Mouse (Mus musculus) megakaryocyte progenitor cell, adult 5-6 weeks (primary cell): ENCODE results near the gene Aamp. TPM values are rescaled to one million over a fixed set of nuclear protein-coding genes. Genes with fewer than 3 reads are reported as not detected.
A peak's percentile ranks its signal among the peaks of the same experiment; 100 is the strongest.

Source experiments
- ATAC-seq: replicated peaks from 2 replicates; pipeline ENCODE4 v1.8.0; 2016; ENCODE audit warnings: mild to moderate bottlenecking, moderate TSS enrichment, inconsistent platforms; ENCODE audit not compliant: poor library complexity
- total RNA-seq, 2 experiments: library from RNA; stranded (forward) in 1 of 2; stranded (reverse) in 1 of 2; fragments of 157-497, 149-512 nt in 1 of 2; fragments of 200-1000 nt in 1 of 2; gene quantifications; 2 replicates each; pipeline versions ENCODE4 v1.2.3 to v1.2.4; 2015 to 2017

Aamp gene
- total RNA-seq, 2 experiments from 2014 or later: 49.7 to 98.1 TPM

GRCm38 (mm10) chr1:74302229-74302628 lies 17.7 kb upstream of the Aamp start:
- ATAC-seq: no peak

GRCm38 (mm10) chr1:74300347-74301110 lies 16.0 kb upstream of the Aamp start:
- ATAC-seq: no peak

- no peak for ATAC-seq
Observed at GRCm38 (mm10) chr1:74298996-74299395, 14.5 kb upstream of the Aamp start.

GRCm38 (mm10) chr1:74298157-74298750 lies 13.7 kb upstream of the Aamp start:
- ATAC-seq: no peak

GRCm38 (mm10) chr1:74297269-74297668 lies 12.7 kb upstream of the Aamp start:
- ATAC-seq: no peak

GRCm38 (mm10) chr1:74296477-74296876 lies 11.9 kb upstream of the Aamp start:
- ATAC-seq: no peak

GRCm38 (mm10) chr1:74295456-74296171 lies 11.1 kb upstream of the Aamp start:
- peak; percentile 94 for ATAC-seq

GRCm38 (mm10) chr1:74294733-74295455 lies 10.4 kb upstream of the Aamp start:
- ATAC-seq: no peak; the same call in 1 of the 2 replicates

- no peak for ATAC-seq
Observed at GRCm38 (mm10) chr1:74294090-74294643, 9.6 kb upstream of the Aamp start.

GRCm38 (mm10) chr1:74293306-74293960 lies 8.9 kb upstream of the Aamp start:
- ATAC-seq: no peak

GRCm38 (mm10) chr1:74292331-74293020 lies 7.9 kb upstream of the Aamp start:
- no peak for ATAC-seq

- ATAC-seq: no peak
Observed at GRCm38 (mm10) chr1:74290141-74290540, 5.6 kb upstream of the Aamp start.

GRCm38 (mm10) chr1:74289740-74290139 lies 5.2 kb upstream of the Aamp start:
- no peak for ATAC-seq

- ATAC-seq: no peak
Observed at GRCm38 (mm10) chr1:74289248-74289647, 4.7 kb upstream of the Aamp start.

GRCm38 (mm10) chr1:74288327-74288726 lies 3.8 kb upstream of the Aamp start:
- ATAC-seq: no peak

- ATAC-seq: peak; percentile 45
Observed at GRCm38 (mm10) chr1:74286869-74287607, 2.5 kb upstream of the Aamp start.

- 0 out of 2 replicates have a peak, but pooled peaks have one; percentile 0 for ATAC-seq
Observed at GRCm38 (mm10) chr1:74285212-74286010, 873 bp upstream of the Aamp start.
